Mouse (Mus musculus): ENCODE measurements around the gene Mrps16. TPM values are rescaled to one million over a fixed set of nuclear protein-coding genes. Genes with fewer than 3 reads are reported as not detected.

Mrps16 gene
- polyA plus RNA-seq (2012; rRNA removed): 27.6 and 39.6 TPM in 2 replicates

- 0 out of 2 replicates have a peak, but pooled peaks cover 3% of the 10 kb centered on the region for H3K4me1 ChIP-seq (ENCODE audit: control insufficient read depth, insufficient read depth, insufficient read length)
- DNase-seq (ENCODE audit: low read depth in 1 of 2, low spot score in 2 of 2): peak; percentile 92 to 93
- H3K27ac ChIP-seq (ENCODE audit: insufficient read depth, low read length): peak within 1 kb of the TSS; percentile 98
- H3K36me3 ChIP-seq (ENCODE audit: control insufficient read depth, insufficient read depth, low read length): peaks cover 4% of the 10 kb centered on the region; the same call in 1 of the 2 replicates
- TF ChIP-seq CTCF (IDR thresholded peaks at IDR 0.05; ENCODE audit: extremely low read depth, insufficient read depth, insufficient read length, insufficient replicate concordance) (peak; percentile 88), POLR2A (IDR thresholded peaks at IDR 0.05; ENCODE audit: low read depth, low read length) (peak; percentile 68)
- WGBS: under 1% methylated on average over 68 of the region's 68 CpGs
- peak within 1 kb of the TSS; percentile 100 for H3K4me3 ChIP-seq (ENCODE audit: extremely low read depth, insufficient read depth, insufficient read length)
- H3K27me3 ChIP-seq (ENCODE audit: control insufficient read depth, insufficient read depth, low read length): no peaks in the 10 kb centered on the region
These were observed at the start of gene Mrps16 for GRCm38 (mm10) chr14:20393205-20393913. Mrps16 (minus strand) TSS chr14:20393634.

GRCm38 (mm10) chr14:20442252-20442651 is 48.8 kb upstream of the Mrps16 start:
- DNase-seq (ENCODE audit: low read depth in 1 of 2, low spot score in 2 of 2): no peak

GRCm38 (mm10) chr14:20436976-20437375 is 43.5 kb upstream of the Mrps16 start:
- TF ChIP-seq POLR2A (IDR thresholded peaks at IDR 0.05; ENCODE audit: low read depth, low read length): no peak
- H3K27ac ChIP-seq (ENCODE audit: insufficient read depth, low read length): no peak overlapping the region
- DNase-seq (ENCODE audit: low read depth in 1 of 2, low spot score in 2 of 2): no peak
- no peaks in the 10 kb centered on the region for H3K36me3 ChIP-seq (ENCODE audit: control insufficient read depth, insufficient read depth, low read length)
- H3K4me1 ChIP-seq (ENCODE audit: control insufficient read depth, insufficient read depth, insufficient read length): no peaks in the 10 kb centered on the region
- H3K27me3 ChIP-seq (ENCODE audit: control insufficient read depth, insufficient read depth, low read length): no peaks in the 10 kb centered on the region
- H3K4me3 ChIP-seq (ENCODE audit: extremely low read depth, insufficient read depth, insufficient read length): no peak overlapping the region
- 27% methylated on average over 6 of the region's 6 CpGs for WGBS

More at GRCm38 (mm10) chr14:20442252-20442651, 48.8 kb upstream of the Mrps16 start:
- Histone ChIP-seq H3K4me3 (ENCODE audit: extremely low read depth, insufficient read depth, insufficient read length) (no peak overlapping the region), H3K4me1 (ENCODE audit: control insufficient read depth, insufficient read depth, insufficient read length) (no peaks in the 10 kb centered on the region), H3K36me3 (ENCODE audit: control insufficient read depth, insufficient read depth, low read length) (no peaks in the 10 kb centered on the region), H3K27me3 (ENCODE audit: control insufficient read depth, insufficient read depth, low read length) (no peaks in the 10 kb centered on the region), H3K27ac (ENCODE audit: insufficient read depth, low read length) (no peak overlapping the region)
- 89% methylated on average over 17 of the region's 17 CpGs for WGBS
- no peak for TF ChIP-seq POLR2A (IDR thresholded peaks at IDR 0.05; ENCODE audit: low read depth, low read length)
- no peak for TF ChIP-seq CTCF (IDR thresholded peaks at IDR 0.05; ENCODE audit: extremely low read depth, insufficient read depth, insufficient read length, insufficient replicate concordance)

- no peaks in the 10 kb centered on the region for H3K4me1 ChIP-seq (ENCODE audit: control insufficient read depth, insufficient read depth, insufficient read length)
- no peak overlapping the region for H3K4me3 ChIP-seq (ENCODE audit: extremely low read depth, insufficient read depth, insufficient read length)
- WGBS: 91% methylated on average over 4 of the region's 4 CpGs
- DNase-seq (ENCODE audit: low read depth in 1 of 2, low spot score in 2 of 2): no peak
- TF ChIP-seq CTCF (IDR thresholded peaks at IDR 0.05; ENCODE audit: extremely low read depth, insufficient read depth, insufficient read length, insufficient replicate concordance): no peak
- TF ChIP-seq POLR2A (IDR thresholded peaks at IDR 0.05; ENCODE audit: low read depth, low read length): no peak
- no peak overlapping the region for H3K27ac ChIP-seq (ENCODE audit: insufficient read depth, low read length)
- H3K27me3 ChIP-seq (ENCODE audit: control insufficient read depth, insufficient read depth, low read length): no peaks in the 10 kb centered on the region
- no peaks in the 10 kb centered on the region for H3K36me3 ChIP-seq (ENCODE audit: control insufficient read depth, insufficient read depth, low read length)
These were observed 39.0 kb upstream of the Mrps16 start for GRCm38 (mm10) chr14:20432420-20432819.

GRCm38 (mm10) chr14:20431726-20432125 is 38.3 kb upstream of the Mrps16 start:
- Histone ChIP-seq H3K4me3 (ENCODE audit: extremely low read depth, insufficient read depth, insufficient read length) (no peak overlapping the region), H3K36me3 (ENCODE audit: control insufficient read depth, insufficient read depth, low read length) (no peaks in the 10 kb centered on the region), H3K27me3 (ENCODE audit: control insufficient read depth, insufficient read depth, low read length) (no peaks in the 10 kb centered on the region), H3K4me1 (ENCODE audit: control insufficient read depth, insufficient read depth, insufficient read length) (no peaks in the 10 kb centered on the region), H3K27ac (ENCODE audit: insufficient read depth, low read length) (no peak overlapping the region)
- 80% methylated on average over 6 of the region's 6 CpGs for WGBS
- no peak for TF ChIP-seq POLR2A (IDR thresholded peaks at IDR 0.05; ENCODE audit: low read depth, low read length)
- no peak for TF ChIP-seq CTCF (IDR thresholded peaks at IDR 0.05; ENCODE audit: extremely low read depth, insufficient read depth, insufficient read length, insufficient replicate concordance)
- no peak for DNase-seq (ENCODE audit: low read depth in 1 of 2, low spot score in 2 of 2)

GRCm38 (mm10) chr14:20429833-20430232 is 36.4 kb upstream of the Mrps16 start:
- Histone ChIP-seq H3K27me3 (ENCODE audit: control insufficient read depth, insufficient read depth, low read length) (no peaks in the 10 kb centered on the region), H3K4me3 (ENCODE audit: extremely low read depth, insufficient read depth, insufficient read length) (no peak overlapping the region), H3K27ac (ENCODE audit: insufficient read depth, low read length) (no peak overlapping the region), H3K36me3 (ENCODE audit: control insufficient read depth, insufficient read depth, low read length) (no peaks in the 10 kb centered on the region), H3K4me1 (ENCODE audit: control insufficient read depth, insufficient read depth, insufficient read length) (no peaks in the 10 kb centered on the region)
- 64% methylated on average over 1 of the region's 1 CpGs for WGBS
- TF ChIP-seq CTCF (IDR thresholded peaks at IDR 0.05; ENCODE audit: extremely low read depth, insufficient read depth, insufficient read length, insufficient replicate concordance): no peak
- no peak for TF ChIP-seq POLR2A (IDR thresholded peaks at IDR 0.05; ENCODE audit: low read depth, low read length)
- DNase-seq (ENCODE audit: low read depth in 1 of 2, low spot score in 2 of 2): no peak

- H3K4me1 ChIP-seq (ENCODE audit: control insufficient read depth, insufficient read depth, insufficient read length): no peaks in the 10 kb centered on the region
- H3K36me3 ChIP-seq (ENCODE audit: control insufficient read depth, insufficient read depth, low read length): no peaks in the 10 kb centered on the region
- 36% methylated on average over 1 of the region's 1 CpGs for WGBS
- H3K4me3 ChIP-seq (ENCODE audit: extremely low read depth, insufficient read depth, insufficient read length): no peak overlapping the region
- H3K27me3 ChIP-seq (ENCODE audit: control insufficient read depth, insufficient read depth, low read length): no peaks in the 10 kb centered on the region
- no peak for DNase-seq (ENCODE audit: low read depth in 1 of 2, low spot score in 2 of 2)
- TF ChIP-seq POLR2A (IDR thresholded peaks at IDR 0.05; ENCODE audit: low read depth, low read length): no peak
- no peak for TF ChIP-seq CTCF (IDR thresholded peaks at IDR 0.05; ENCODE audit: extremely low read depth, insufficient read depth, insufficient read length, insufficient replicate concordance)
- H3K27ac ChIP-seq (ENCODE audit: insufficient read depth, low read length): no peak overlapping the region
These were observed 35.2 kb upstream of the Mrps16 start for GRCm38 (mm10) chr14:20428593-20428992.
